Mouse (Mus musculus) layer of hippocampus, postnatal 36 days (tissue): ENCODE measurements around the gene Gpr37l1. TPM values are rescaled to one million over a fixed set of nuclear protein-coding genes. Genes with fewer than 3 reads are reported as not detected.
A peak's percentile ranks its signal among the peaks of the same experiment; 100 is the strongest.
"Not testable (repeated sequence)": the region's sequence is repeated elsewhere in the genome, so short reads cannot be mapped to it uniquely, and the experiment has no call there.

ENCODE experiments used
- DNase-seq, 2 experiments: peaks; one replicate each; pipeline ENCODE4 v3.0.0; 2022
- total RNA-seq, 2 experiments: library from RNA; stranded (reverse); gene quantifications; 2 replicates each; pipeline ENCODE4 v1.2.3; 2021

Gpr37l1 gene
- 100 to 1,000 TPM; 188 to 199 TPM for total RNA-seq

DNA sequence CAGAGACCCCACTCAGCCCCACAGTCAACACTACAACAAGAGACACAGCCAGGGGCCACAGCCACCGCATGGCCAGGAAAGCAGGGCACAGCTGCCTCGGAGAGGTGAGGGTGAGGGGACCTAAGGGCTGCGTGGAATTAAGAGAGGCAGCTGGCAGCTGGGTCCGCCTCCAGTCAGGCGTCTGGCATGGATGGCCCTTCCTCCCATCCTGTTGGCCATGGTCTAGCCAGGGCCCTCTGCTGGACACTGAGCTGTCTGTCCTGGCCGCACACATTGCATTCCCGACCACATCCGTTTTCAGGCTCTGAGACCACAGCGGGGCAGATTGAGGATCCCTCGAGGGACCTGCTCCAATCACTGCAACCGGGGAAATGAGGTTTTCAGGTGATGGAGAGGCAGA lies at the start of gene Gpr37l1:
Gene Gpr37l1 (minus strand): TSS at position 247 of the 400 bp plus-strand sequence.
- DNase-seq: peak in 1 of 2 experiments; percentile 68

DNA sequence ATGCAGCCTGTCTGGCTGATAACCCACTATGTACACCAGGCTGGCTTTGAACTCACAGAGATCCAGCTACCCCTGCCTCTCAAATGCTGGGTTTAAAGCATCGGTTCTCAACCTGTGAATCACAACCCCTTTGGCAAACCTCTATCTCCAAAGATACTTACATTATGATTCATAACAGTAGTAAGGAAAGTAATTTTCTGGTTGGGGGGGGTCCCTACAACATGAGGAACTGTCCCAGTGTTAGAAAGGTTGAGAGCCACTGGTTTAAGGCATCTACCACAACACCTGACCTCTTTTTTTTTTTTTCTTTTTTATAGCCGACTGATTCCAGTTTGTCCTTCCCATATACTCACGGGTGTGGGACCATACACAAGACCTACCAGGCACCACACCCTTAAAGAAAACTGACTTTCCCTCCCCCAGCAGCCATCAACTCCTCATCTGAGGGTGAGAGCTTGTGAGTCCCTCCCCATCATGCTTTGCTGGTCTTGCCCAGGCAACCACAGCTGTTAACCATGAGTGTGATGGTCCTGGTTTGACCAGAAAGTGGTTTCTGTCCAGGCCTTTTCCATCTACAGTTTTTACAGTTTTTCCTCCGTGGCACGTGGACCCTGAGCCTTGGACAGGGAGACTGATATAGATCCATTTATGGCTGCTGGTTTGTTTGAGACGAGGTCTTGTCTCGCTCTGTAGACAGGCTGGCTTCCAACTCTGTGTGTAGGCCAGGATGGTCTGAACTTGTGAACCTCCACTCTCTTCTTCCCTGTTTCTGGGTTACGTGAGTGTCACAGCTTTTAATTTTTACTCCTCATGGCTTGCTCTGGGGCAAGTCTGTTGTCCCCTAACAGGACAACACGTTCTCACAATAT lies 46.5 kb upstream of the Gpr37l1 start:
- no peak for DNase-seq

DNA sequence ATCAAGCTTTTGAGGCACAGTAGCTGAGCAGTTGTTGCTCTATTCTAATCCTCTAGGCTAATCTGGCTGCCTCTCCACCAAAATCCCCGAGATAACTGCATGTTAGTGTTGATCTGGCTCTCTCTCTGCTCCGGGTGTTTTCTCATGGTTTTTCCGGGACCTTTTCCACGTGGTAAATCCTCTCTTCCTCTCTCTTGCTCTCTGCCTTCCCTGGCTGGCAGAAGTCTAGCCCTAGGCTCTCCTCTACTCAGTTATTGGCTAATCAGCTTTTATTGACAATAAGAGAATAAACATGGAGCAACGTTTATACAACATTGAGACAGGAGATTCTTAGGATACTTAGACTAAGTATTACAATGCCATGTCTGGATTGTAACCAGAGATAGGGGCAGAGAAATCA lies 42.9 kb upstream of the Gpr37l1 start:
- no peak for DNase-seq

- DNase-seq: no peak
These were observed 41.2 kb upstream of the Gpr37l1 start for GRCm38 (mm10) chr1:135208716-135209115.

DNA sequence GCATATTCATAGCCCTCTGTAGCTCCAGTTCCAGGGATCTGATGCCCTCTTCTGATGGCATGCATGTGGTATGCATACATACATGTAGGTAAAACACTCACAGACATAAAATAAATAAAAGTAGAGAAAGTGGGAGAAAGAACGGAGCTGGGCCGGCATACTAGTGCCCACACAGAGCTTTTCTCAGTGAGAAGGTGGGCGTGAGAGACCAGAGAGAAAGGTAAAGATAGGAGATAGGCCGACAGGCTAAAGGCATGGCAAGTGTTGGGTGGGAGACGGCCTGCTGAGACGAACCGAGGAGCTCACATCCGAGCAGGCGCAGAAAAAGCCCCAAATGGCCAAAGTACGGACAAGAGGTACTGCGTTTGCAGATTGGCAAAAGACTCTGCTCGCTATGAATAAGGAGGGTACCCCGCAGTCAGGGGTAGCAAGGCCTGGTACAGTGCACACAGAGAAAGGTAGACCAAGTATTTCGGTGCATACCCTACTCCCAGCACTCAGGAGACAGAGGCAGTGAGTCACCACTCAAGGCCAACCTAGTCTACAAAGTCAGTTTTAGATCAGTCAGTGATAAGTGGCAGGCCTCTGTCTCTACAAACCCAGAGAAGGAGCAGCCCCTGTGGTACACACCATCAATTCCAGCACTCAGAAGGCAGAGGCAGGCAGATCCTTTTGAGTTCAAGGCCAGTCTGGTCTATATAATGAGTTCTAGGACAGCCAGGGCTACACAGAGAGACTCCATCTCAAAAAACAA lies 39.3 kb upstream of the Gpr37l1 start:
- no peak for DNase-seq

- DNase-seq: no peak
These were observed 37.8 kb upstream of the Gpr37l1 start for GRCm38 (mm10) chr1:135205257-135205656.

DNA sequence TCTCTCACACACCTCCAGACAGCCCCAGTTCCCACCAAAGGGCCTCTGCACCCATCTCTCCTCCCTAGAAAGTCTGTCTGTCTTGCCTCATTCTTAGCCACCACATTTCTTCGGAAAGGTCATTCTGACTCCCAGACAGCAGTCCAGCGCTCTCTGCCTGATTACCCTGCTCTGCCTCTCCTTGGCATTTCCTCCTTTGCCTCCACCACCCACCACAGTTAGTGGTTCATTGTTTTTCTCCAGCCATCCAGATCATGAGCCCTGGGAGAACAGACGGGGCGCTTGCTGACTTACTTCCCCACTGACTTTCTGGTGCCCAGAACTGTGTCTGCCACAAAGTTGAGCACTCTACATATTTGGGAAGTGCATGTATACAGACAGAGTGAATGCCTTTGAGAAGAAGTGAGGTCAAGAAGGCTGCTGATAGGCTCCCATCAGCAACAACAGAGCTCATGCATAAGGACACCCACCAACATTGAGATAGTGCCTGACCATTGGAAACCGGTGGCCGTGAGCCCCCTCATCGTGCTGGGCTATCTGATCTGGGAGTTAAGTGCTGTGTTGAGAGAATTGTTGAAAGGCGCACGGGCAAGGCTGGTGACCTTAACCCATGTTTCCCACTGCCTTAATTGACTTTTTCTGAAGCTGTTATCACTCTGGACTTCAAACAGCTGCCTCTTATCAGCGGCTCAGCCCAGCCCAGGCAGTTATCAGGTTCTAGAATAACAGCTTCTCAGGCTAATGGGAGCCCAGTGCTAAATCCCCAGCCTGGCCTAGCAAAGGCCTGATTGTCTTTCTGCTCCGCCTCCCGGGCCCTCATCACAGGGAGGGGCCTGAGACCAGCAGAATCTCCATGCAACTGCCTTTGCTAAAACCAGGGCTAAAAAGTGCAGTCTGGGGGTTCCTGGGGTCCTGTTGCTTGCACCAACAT lies 37.0 kb upstream of the Gpr37l1 start:
- DNase-seq: no peak

- DNase-seq: no peak
These were observed 32.9 kb upstream of the Gpr37l1 start for GRCm38 (mm10) chr1:135200400-135200799.

DNA sequence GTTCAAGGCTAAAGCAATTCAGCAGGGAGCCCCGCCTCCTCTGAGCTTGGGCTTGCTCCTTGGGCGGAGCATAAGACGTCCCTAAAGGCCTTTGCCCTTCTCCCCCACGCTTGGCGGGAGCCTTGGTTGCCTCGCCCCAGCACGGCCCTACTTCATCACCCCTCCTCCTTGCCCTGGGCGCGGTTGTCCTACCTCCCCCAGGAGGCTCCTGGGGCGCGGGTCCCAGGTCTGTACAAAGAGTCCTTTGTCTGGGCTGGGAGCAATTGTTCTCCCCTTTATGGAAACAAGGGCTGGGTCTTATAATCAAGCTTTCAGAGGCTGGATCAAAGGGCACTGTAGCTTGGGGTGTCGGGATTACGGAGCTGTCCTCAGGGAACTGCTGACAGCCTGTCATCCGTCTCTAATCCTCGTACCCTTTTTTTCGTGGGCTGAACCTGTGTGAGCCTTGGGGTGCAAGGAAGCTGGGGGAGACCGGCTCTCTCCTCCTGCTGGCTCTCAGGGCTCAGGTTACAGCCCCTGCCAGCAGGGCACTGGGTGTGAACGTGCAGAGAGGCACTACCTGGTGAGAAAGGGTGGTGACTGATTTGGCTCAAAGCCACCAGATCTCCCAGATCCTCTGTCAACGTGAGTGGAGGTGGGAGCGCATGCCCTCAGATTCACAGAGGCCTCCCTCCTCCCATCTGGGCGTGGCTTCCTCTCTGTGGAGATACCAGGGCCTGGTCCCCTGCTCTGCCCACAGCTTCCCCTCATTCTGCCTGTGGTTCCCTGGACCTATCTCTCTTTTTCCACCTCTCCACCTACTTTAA lies 31.7 kb upstream of the Gpr37l1 start:
- DNase-seq: no peak

- DNase-seq: no peak
These were observed 30.9 kb upstream of the Gpr37l1 start for GRCm38 (mm10) chr1:135198412-135198811.

GRCm38 (mm10) chr1:135195907-135196440 lies 28.5 kb upstream of the Gpr37l1 start:
- DNase-seq: no peak

DNA sequence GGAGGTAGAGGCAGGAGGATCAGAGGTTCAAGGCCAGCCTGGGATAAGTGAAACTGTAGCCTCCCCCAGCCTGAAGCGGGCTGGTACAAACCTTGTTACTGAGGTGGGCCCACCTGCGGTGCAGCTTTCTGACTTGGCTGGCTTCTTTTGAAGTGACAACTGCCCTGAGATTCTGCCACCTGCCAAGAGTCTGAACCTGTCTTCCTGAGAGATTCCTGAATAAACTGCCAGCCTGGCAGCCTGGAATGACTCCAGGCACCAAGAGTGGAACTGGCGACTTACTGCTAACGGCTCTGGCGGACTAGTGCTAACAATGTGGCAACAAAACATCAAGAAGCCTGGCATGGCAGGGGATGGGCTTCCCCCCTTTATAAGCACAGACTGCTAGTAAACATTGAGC lies 26.9 kb upstream of the Gpr37l1 start:
- DNase-seq: not testable (repeated sequence)

- no peak for DNase-seq
These were observed 21.7 kb upstream of the Gpr37l1 start for GRCm38 (mm10) chr1:135189186-135189585.

DNA sequence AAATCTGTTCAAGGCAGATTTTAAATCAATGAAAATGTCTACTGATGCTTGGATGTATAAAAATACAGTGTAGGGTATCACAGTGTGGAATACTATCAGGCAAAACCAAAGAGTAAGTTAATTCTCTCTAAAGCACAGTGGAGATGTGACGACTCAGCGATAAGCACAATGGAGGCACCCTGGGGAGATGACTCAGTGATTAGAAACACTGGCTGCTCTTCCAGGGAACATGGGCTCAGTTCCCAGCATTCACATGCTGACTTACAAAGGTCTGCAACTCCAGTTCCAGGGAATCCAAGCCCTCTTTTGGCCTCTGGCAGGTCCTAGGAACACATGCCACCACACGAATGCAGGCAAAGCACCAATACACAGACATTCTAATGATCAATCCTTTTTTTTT lies 20.7 kb upstream of the Gpr37l1 start:
- DNase-seq: no peak

GRCm38 (mm10) chr1:135187016-135187415 lies 19.5 kb upstream of the Gpr37l1 start:
- not testable (repeated sequence) for DNase-seq

DNA sequence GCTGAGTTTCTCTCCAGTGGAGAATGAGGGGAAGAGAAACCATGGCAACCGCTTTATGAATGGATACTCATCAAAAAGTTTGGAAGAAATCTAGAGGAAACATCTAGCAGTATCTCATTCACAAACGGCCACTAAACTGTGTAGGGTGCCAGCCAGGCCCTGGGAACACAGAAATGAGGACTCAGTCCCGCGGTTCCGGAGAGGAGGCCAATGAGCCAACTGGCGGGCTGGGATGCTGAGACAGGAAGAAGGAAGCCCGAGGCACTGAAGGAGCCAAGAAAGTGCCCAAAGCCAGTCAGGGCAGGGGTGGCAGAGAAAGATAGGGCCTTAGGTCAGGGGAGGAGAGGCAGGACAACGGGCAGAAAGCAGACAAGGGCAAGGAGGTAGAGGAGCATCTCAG lies 18.9 kb upstream of the Gpr37l1 start:
- no peak for DNase-seq

- no peak for DNase-seq
These were observed 18.5 kb upstream of the Gpr37l1 start for GRCm38 (mm10) chr1:135185936-135186335.

GRCm38 (mm10) chr1:135183941-135184570 lies 16.6 kb upstream of the Gpr37l1 start:
- no peak for DNase-seq

DNA sequence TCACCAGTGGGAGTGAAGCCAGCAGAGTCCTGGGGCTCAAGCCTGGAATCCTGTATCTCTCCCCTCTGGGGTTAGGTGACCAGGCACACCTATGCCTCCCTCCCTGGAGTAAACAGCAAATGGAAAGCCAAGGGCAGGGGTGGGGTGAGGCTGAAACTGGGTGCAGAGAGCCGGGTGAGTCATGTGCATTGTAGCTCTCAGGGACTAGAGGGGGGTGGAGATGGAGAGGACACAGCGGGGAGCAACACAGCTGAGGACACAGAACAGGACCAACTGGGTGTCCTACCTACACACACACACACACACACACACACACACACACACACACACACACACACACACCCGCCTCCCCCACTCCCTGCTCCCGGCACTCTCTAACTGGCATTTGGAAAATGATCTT lies 16.0 kb upstream of the Gpr37l1 start:
- DNase-seq: no peak

DNA sequence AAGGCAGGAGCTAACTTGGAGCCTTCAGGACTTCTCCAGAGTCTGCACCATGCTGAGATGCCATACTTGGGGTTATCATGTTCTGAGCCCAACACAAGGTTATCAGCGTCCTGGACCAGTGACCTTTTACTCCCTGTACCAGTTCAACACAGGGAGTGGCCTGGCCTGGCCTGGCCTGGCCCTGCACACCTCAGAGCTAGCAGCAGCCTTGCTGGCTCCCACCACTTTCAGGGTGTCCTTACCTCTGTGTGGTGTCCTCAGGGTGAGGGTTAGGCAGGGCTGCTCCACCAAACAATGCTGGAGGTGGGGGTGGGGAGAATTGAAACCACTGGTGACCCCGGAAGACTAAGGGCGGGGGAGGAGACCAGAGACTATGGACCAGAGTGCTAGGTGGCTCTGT lies 15.5 kb upstream of the Gpr37l1 start:
- DNase-seq: no peak
